Mouse (Mus musculus): ENCODE measurements at regions not wholly inside any gene's neighbourhood (a gene's known extent, or its start where the extent isn't known, plus 50 kb on each side); places are given as distances from the start of the nearest gene placed in this dataset.

GRCm38 (mm10) chr4:4708261-4708660, 84.9 kb downstream of the Impad1 start:
- ATAC-seq (ENCODE audit: low read depth): no peak
- peak; percentile 80 for DNase-seq (ENCODE audit: low spot score)
- no peaks in the 10 kb centered on the region for H3K36me3 ChIP-seq (ENCODE audit: control insufficient read depth, insufficient read depth, low read length)
- no peaks in the 10 kb centered on the region for H3K4me1 ChIP-seq (ENCODE audit: control insufficient read depth, insufficient read depth, low read length)
- no peak overlapping the region for H3K4me2 ChIP-seq (ENCODE audit: low read depth, low read length)
- no peak overlapping the region for H3K9ac ChIP-seq (ENCODE audit: low read depth, low read length)
- H3K9me3 ChIP-seq (ENCODE audit: control insufficient read depth, low read length): no peaks in the 10 kb centered on the region
- H3K27ac ChIP-seq (replicated peaks; ENCODE audit: low read depth, low read length): no peak overlapping the region
- H3K27me3 ChIP-seq (replicated peaks; ENCODE audit: control insufficient read depth, insufficient read depth, low read length): no peaks in the 10 kb centered on the region
- no peak overlapping the region for H3K4me3 ChIP-seq (ENCODE audit: low read depth, low read length)
- 18% methylated on average over 3 of the region's 3 CpGs for WGBS

DNA sequence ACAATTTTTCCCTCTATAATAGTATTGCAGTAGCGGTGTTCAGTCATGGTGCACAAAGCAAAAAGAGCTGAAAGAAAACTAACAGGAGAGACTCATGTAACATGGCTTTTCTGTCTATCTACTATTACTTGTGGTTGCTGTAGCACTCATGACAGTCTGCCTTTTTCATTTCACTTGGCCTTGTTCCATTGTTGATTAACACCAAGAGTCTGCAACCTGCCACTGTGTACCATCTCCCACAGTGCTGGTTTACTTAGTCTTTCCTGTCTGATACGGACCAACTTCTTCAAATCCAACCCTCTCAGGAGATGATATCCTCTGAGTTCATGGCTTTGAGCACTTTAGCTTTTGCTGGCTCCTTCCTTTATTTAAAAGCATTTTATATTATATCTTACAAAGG, 94.1 kb downstream of the Impad1 start:
- no peak overlapping the region for H3K9ac ChIP-seq (ENCODE audit: low read depth, low read length)

DNA sequence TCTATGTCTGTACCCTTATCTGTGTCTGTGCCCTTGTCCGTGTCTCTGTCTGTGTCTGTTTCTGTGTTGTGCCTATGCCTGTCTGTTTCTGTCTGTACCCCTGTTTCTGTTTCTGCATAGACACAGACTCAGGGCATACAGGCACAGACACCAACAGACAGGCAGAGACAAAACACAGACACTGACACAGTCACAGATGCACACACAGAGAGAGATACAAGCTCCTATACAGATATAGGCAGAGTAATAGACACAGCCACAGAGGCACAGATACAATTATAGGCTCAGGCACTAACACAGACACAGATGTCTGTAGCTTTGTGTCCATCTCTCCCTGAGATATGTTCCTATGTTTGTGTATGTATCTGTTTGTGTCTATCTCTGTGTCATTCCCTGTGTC, 97.7 kb downstream of the Impad1 start:
- no peak for ATAC-seq (ENCODE audit: low read depth)

More for the DNA sequence above, 94.1 kb downstream of the Impad1 start:
- no peaks in the 10 kb centered on the region for H3K4me1 ChIP-seq (ENCODE audit: control insufficient read depth, insufficient read depth, low read length)
- no peak overlapping the region for H3K4me3 ChIP-seq (ENCODE audit: low read depth, low read length)
- H3K36me3 ChIP-seq (ENCODE audit: control insufficient read depth, insufficient read depth, low read length): no peaks in the 10 kb centered on the region
- H3K4me2 ChIP-seq (ENCODE audit: low read depth, low read length): no peak overlapping the region
- H3K27ac ChIP-seq (replicated peaks; ENCODE audit: low read depth, low read length): no peak overlapping the region
- no peak for ATAC-seq (ENCODE audit: low read depth)
- WGBS: 88% methylated on average over 2 of the region's 2 CpGs
- H3K9me3 ChIP-seq (ENCODE audit: control insufficient read depth, low read length): no peaks in the 10 kb centered on the region
- DNase-seq (ENCODE audit: low spot score): no peak
- no peaks in the 10 kb centered on the region for H3K27me3 ChIP-seq (replicated peaks; ENCODE audit: control insufficient read depth, insufficient read depth, low read length)

GRCm38 (mm10) chr4:4686920-4687319, 106.2 kb downstream of the Impad1 start:
- no peak for DNase-seq (ENCODE audit: low spot score)
- Histone ChIP-seq H3K9ac (ENCODE audit: low read depth, low read length) (no peak overlapping the region), H3K9me3 (ENCODE audit: control insufficient read depth, low read length) (no peaks in the 10 kb centered on the region), H3K4me3 (ENCODE audit: low read depth, low read length) (no peak overlapping the region), H3K4me1 (ENCODE audit: control insufficient read depth, insufficient read depth, low read length) (no peaks in the 10 kb centered on the region), H3K36me3 (ENCODE audit: control insufficient read depth, insufficient read depth, low read length) (no peaks in the 10 kb centered on the region), H3K27me3 (replicated peaks; ENCODE audit: control insufficient read depth, insufficient read depth, low read length) (no peaks in the 10 kb centered on the region), H3K27ac (replicated peaks; ENCODE audit: low read depth, low read length) (no peak overlapping the region), H3K4me2 (ENCODE audit: low read depth, low read length) (no peak overlapping the region)
- ATAC-seq (ENCODE audit: low read depth): no peak
- 20% methylated on average over 4 of the region's 4 CpGs for WGBS

More for the DNA sequence above, 97.7 kb downstream of the Impad1 start:
- Histone ChIP-seq H3K36me3 (ENCODE audit: control insufficient read depth, insufficient read depth, low read length) (no peaks in the 10 kb centered on the region), H3K27ac (replicated peaks; ENCODE audit: low read depth, low read length) (no peak overlapping the region), H3K27me3 (replicated peaks; ENCODE audit: control insufficient read depth, insufficient read depth, low read length) (no peaks in the 10 kb centered on the region), H3K9ac (ENCODE audit: low read depth, low read length) (no peak overlapping the region), H3K4me1 (ENCODE audit: control insufficient read depth, insufficient read depth, low read length) (no peaks in the 10 kb centered on the region), H3K9me3 (ENCODE audit: control insufficient read depth, low read length) (no peaks in the 10 kb centered on the region), H3K4me2 (ENCODE audit: low read depth, low read length) (no peak overlapping the region), H3K4me3 (ENCODE audit: low read depth, low read length) (no peak overlapping the region)
- WGBS: 84% methylated on average over 1 of the region's 1 CpGs
- no peak for DNase-seq (ENCODE audit: low spot score)

DNA sequence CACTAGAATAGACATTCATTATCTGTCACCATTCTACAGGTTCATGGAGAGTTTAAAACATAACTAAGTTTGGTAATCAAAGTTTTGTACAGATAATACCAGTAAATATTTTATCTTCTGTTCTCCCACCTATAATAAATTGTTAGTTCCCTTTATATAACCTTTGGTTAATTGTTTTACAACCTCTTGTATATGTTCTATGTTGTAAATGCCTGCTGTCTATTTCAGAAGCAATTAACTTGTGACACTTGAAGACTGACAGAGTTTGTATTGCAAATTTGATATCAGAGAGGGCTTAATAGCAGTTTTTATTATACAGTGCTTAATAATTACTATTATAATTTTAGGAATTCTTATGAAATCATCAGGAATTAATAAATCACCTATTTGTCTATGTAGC, 118.5 kb downstream of the Impad1 start:
- H3K36me3 ChIP-seq (ENCODE audit: control insufficient read depth, insufficient read depth, low read length): no peaks in the 10 kb centered on the region
- no peak overlapping the region for H3K27ac ChIP-seq (replicated peaks; ENCODE audit: low read depth, low read length)
- DNase-seq (ENCODE audit: low spot score) (no peak), ATAC-seq (ENCODE audit: low read depth) (no peak)
- no peaks in the 10 kb centered on the region for H3K27me3 ChIP-seq (replicated peaks; ENCODE audit: control insufficient read depth, insufficient read depth, low read length)
- no peak overlapping the region for H3K4me3 ChIP-seq (ENCODE audit: low read depth, low read length)
- no peaks in the 10 kb centered on the region for H3K4me1 ChIP-seq (ENCODE audit: control insufficient read depth, insufficient read depth, low read length)
- H3K9ac ChIP-seq (ENCODE audit: low read depth, low read length): no peak overlapping the region
- H3K4me2 ChIP-seq (ENCODE audit: low read depth, low read length): no peak overlapping the region
- H3K9me3 ChIP-seq (ENCODE audit: control insufficient read depth, low read length): no peaks in the 10 kb centered on the region

DNA sequence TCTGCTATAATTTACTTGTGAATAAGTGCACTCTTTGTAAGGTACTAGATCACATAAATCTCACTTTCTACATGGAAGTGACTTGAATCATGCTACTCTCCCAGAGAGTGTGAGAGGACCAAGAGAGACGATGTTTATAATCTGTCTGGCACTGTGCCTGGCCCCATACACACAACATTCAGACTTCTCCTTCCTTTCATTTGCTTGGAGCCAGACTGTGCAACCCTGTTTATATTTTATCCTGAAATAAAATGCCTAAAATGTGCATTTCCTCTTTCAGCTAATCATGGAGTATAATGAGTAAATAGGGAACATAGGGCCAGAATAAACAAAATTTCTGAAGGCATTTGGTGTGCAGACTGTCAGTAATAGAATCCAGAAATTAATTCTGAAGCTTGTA, 142.9 kb downstream of the Impad1 start:
- Histone ChIP-seq H3K27me3 (replicated peaks; ENCODE audit: control insufficient read depth, insufficient read depth, low read length) (no peaks in the 10 kb centered on the region), H3K27ac (replicated peaks; ENCODE audit: low read depth, low read length) (no peak overlapping the region), H3K4me3 (ENCODE audit: low read depth, low read length) (no peak overlapping the region), H3K4me1 (ENCODE audit: control insufficient read depth, insufficient read depth, low read length) (no peaks in the 10 kb centered on the region), H3K9ac (ENCODE audit: low read depth, low read length) (no peak overlapping the region), H3K36me3 (ENCODE audit: control insufficient read depth, insufficient read depth, low read length) (no peaks in the 10 kb centered on the region), H3K4me2 (ENCODE audit: low read depth, low read length) (no peak overlapping the region), H3K9me3 (ENCODE audit: control insufficient read depth, low read length) (no peaks in the 10 kb centered on the region)
- DNase-seq (ENCODE audit: low spot score) (peak; percentile 80), ATAC-seq (ENCODE audit: low read depth) (0 out of 2 replicates have a peak, but pooled peaks have one; percentile 33)
- WGBS: 22% methylated on average over 1 of the region's 1 CpGs

- Histone ChIP-seq H3K4me1 (ENCODE audit: control insufficient read depth, insufficient read depth, low read length) (no peaks in the 10 kb centered on the region), H3K9ac (ENCODE audit: low read depth, low read length) (no peak overlapping the region), H3K27me3 (replicated peaks; ENCODE audit: control insufficient read depth, insufficient read depth, low read length) (no peaks in the 10 kb centered on the region), H3K4me2 (ENCODE audit: low read depth, low read length) (no peak overlapping the region), H3K36me3 (ENCODE audit: control insufficient read depth, insufficient read depth, low read length) (no peaks in the 10 kb centered on the region), H3K9me3 (ENCODE audit: control insufficient read depth, low read length) (no peaks in the 10 kb centered on the region), H3K4me3 (ENCODE audit: low read depth, low read length) (no peak overlapping the region), H3K27ac (replicated peaks; ENCODE audit: low read depth, low read length) (no peak overlapping the region)
- DNase-seq (ENCODE audit: low spot score) (peak; percentile 85), ATAC-seq (ENCODE audit: low read depth) (no peak)
- 64% methylated on average over 1 of the region's 1 CpGs for WGBS
Observed at GRCm38 (mm10) chr4:4645264-4645663, 147.9 kb downstream of the Impad1 start.

- H3K36me3 ChIP-seq (ENCODE audit: control insufficient read depth, insufficient read depth, low read length): no peaks in the 10 kb centered on the region
- no peak overlapping the region for H3K4me3 ChIP-seq (ENCODE audit: low read depth, low read length)
- no peaks in the 10 kb centered on the region for H3K9me3 ChIP-seq (ENCODE audit: control insufficient read depth, low read length)
- no peaks in the 10 kb centered on the region for H3K27me3 ChIP-seq (replicated peaks; ENCODE audit: control insufficient read depth, insufficient read depth, low read length)
- 0 out of 2 replicates have a peak, but pooled peaks cover 8% of the 10 kb centered on the region for H3K4me1 ChIP-seq (ENCODE audit: control insufficient read depth, insufficient read depth, low read length)
- H3K4me2 ChIP-seq (ENCODE audit: low read depth, low read length): no peak overlapping the region
- peak; percentile 50 for DNase-seq (ENCODE audit: low spot score)
- no peak overlapping the region for H3K27ac ChIP-seq (replicated peaks; ENCODE audit: low read depth, low read length)
- H3K9ac ChIP-seq (ENCODE audit: low read depth, low read length): no peak overlapping the region
- ATAC-seq (ENCODE audit: low read depth): peak; percentile 47; the same call in 1 of the 2 replicates
Observed at GRCm38 (mm10) chr4:4636258-4636657, 156.9 kb downstream of the Impad1 start.

DNA sequence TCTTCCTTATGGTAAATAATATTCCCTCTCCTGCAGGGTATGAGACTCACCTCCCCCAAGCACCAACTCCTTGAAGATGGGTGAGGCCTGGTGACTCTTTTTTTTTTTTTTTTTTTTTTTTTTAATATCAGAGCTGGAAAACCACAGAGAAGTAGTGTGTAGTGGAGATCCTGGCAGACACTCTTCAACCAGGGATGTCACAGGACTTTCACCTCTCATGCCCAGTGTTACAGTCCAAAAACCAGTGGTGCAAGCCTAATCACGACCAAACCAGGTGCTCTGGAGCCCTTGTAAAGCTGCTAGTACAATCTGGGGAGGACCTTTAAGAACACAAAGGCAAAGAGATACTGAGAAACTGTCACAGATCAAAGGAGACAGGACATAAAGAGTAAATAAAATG, 157.3 kb downstream of the Impad1 start:
- H3K27me3 ChIP-seq (replicated peaks; ENCODE audit: control insufficient read depth, insufficient read depth, low read length): no peaks in the 10 kb centered on the region
- no peak overlapping the region for H3K4me2 ChIP-seq (ENCODE audit: low read depth, low read length)
- DNase-seq (ENCODE audit: low spot score): no peak
- 21% methylated on average over 1 of the region's 1 CpGs for WGBS
- no peak overlapping the region for H3K4me3 ChIP-seq (ENCODE audit: low read depth, low read length)
- H3K4me1 ChIP-seq (ENCODE audit: control insufficient read depth, insufficient read depth, low read length): 0 out of 2 replicates have a peak, but pooled peaks cover 8% of the 10 kb centered on the region
- ATAC-seq (ENCODE audit: low read depth): no peak
- no peaks in the 10 kb centered on the region for H3K36me3 ChIP-seq (ENCODE audit: control insufficient read depth, insufficient read depth, low read length)
- no peak overlapping the region for H3K9ac ChIP-seq (ENCODE audit: low read depth, low read length)
- H3K27ac ChIP-seq (replicated peaks; ENCODE audit: low read depth, low read length): no peak overlapping the region
- H3K9me3 ChIP-seq (ENCODE audit: control insufficient read depth, low read length): no peaks in the 10 kb centered on the region

Measured in embryonic facial prominence, embryonic 14.5 days (tissue).